Mouse (Mus musculus): ENCODE data around the gene Gsdma2.

The Gsdma2 gene

GRCm38 (mm10) chr11:98701213-98701670 lies 54.7 kb downstream of the Gsdma2 start, which contains the start of gene Csf3:
Csf3 (plus strand) TSS chr11:98701263.
- DNase-seq, result no peak

DNA sequence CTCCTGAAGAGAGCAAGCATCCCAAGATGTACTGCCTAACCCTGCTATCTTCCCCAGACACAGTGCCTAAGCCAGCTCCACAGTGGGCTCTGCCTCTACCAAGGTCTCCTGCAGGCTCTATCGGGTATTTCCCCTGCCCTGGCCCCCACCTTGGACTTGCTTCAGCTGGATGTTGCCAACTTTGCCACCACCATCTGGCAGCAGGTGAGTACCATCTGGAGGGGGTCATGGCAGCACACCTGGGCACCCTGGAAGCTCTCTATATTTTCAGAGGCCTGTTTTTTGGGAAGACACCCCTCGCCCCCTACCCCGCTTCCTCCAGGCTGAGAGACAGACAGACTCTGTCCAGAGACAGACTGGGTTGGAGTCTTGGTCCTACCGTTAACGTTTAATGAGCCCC lies 55.8 kb downstream of the Gsdma2 start:
- DNase-seq, result no peak

DNA sequence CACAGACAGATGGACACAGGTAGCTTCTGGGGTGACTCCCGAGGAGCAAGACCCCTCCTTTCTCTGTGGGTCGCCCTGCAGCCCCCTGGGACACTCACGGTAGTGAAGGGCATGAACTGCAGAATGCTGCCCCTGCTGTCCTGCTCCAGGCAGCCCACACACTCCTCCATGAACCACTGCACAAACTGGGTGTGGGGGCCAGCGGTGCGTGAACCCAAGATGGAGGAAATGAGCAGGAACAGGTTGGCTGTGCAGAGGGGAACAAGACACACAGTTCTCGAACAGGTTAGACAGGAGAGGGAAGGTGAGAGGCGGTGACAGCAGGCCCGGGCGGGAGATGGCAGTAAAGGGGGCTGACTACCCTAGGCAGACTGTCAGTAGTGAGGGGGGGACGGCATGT lies 58.5 kb downstream of the Gsdma2 start:
- no peak for DNase-seq

Measured in cerebellum, postnatal 14 days (tissue).